In genomic region chr4:45243211-45243902, GRCm38 (mm10) we compare ENCODE assay signal across 19 mouse cellular contexts. TPM values are rescaled to one million over a fixed set of nuclear protein-coding genes. Genes with fewer than 3 reads are reported as not detected.
A peak's percentile ranks its signal among the peaks of the same experiment; 100 is the strongest.
DNase-seq lines count a peak whose midpoint lies in the region; ATAC-seq and TF ChIP-seq lines count a peak whose summit lies in the region.
"Had no signal": no experiment of that assay in that cellular context is flagged by ENCODE, and none has a peak within 500 bp of the region (broad histone marks: within the 10 kb centered on the region; RNA-seq: fewer than 3 reads in every experiment).

No protein-coding gene starts in this region.

- H3K27me3 ChIP-seq in heart, embryonic 15.5 days, result no peaks in the 10 kb centered on the region
- H3K27me3 ChIP-seq in embryonic facial prominence, embryonic 13.5 days, result no peaks in the 10 kb centered on the region
- no peaks in the 10 kb centered on the region for H3K27me3 ChIP-seq in liver, embryonic 16.5 days (ENCODE audit: control insufficient read depth, insufficient read depth, low read depth, low read length)
- no peaks in the 10 kb centered on the region for H3K27me3 ChIP-seq in stomach, postnatal 0 days (ENCODE audit: control insufficient read depth, insufficient read depth, low read length)
- H3K27me3 ChIP-seq: midbrain, embryonic 12.5 days; neural tube, embryonic 15.5 days had no signal

- H3K36me3 ChIP-seq in heart, embryonic 15.5 days, result no peaks in the 10 kb centered on the region
- no peaks in the 10 kb centered on the region for H3K36me3 ChIP-seq in embryonic facial prominence, embryonic 13.5 days
- H3K36me3 ChIP-seq in liver, embryonic 16.5 days (ENCODE audit: control insufficient read depth, insufficient read depth), result no peaks in the 10 kb centered on the region
- no peaks in the 10 kb centered on the region for H3K36me3 ChIP-seq in stomach, postnatal 0 days (ENCODE audit: control insufficient read depth, insufficient read depth, low read length)
- H3K36me3 ChIP-seq: forebrain, embryonic 12.5 days; midbrain, embryonic 12.5 days; neural tube, embryonic 15.5 days had no signal

- TF ChIP-seq CTCF in stomach, postnatal 0 days (IDR thresholded peaks at IDR 0.05; ENCODE audit: low read depth), result no peak

- no peaks in the 10 kb centered on the region for H3K9me3 ChIP-seq in heart, embryonic 15.5 days (replicated peaks)
- H3K9me3 ChIP-seq in embryonic facial prominence, embryonic 13.5 days, result no peaks in the 10 kb centered on the region
- H3K9me3 ChIP-seq in liver, embryonic 16.5 days (replicated peaks; ENCODE audit: control insufficient read depth, low read length), result no peaks in the 10 kb centered on the region
- no peaks in the 10 kb centered on the region for H3K9me3 ChIP-seq in stomach, postnatal 0 days (ENCODE audit: control insufficient read depth, low read length)
- H3K9me3 ChIP-seq: forebrain, embryonic 12.5 days; midbrain, embryonic 12.5 days; neural tube, embryonic 15.5 days had no signal

- peaks cover 9% of the 10 kb centered on the region for H3K4me1 ChIP-seq in heart, embryonic 15.5 days (replicated peaks)
- H3K4me1 ChIP-seq in embryonic facial prominence, embryonic 13.5 days, result no peaks in the 10 kb centered on the region
- peaks cover 10% of the 10 kb centered on the region for H3K4me1 ChIP-seq in liver, embryonic 16.5 days (ENCODE audit: control insufficient read depth, low read depth, low read length)
- no peaks in the 10 kb centered on the region for H3K4me1 ChIP-seq in stomach, postnatal 0 days (replicated peaks; ENCODE audit: control insufficient read depth, insufficient read depth)
- H3K4me1 ChIP-seq: forebrain, embryonic 12.5 days had no signal

- DNase-seq in heart, adult 8-10 months (ENCODE audit: low spot score), result no peak
- DNase-seq in c-Kit-positive CD71-positive TER-119-negative erythroid progenitor cells, embryonic 14.5 days (ENCODE audit: low read depth), result peak; percentile 53
- DNase-seq in thymus, postnatal 4 days, result no peak
- no peak for DNase-seq in stomach, postnatal 0 days (ENCODE audit: low spot score)
- DNase-seq: adrenal gland, postnatal 10 days; cerebellum, adult 18-20 months; gastrocnemius, postnatal 25 days; layer of hippocampus, postnatal 36 days; lung, adult 18-20 months; right cerebral cortex, postnatal 25 days; thymus, postnatal 14 days had no signal

- no peak overlapping the region for H3K4me3 ChIP-seq in heart, embryonic 15.5 days
- no peak overlapping the region for H3K4me3 ChIP-seq in embryonic facial prominence, embryonic 13.5 days
- 0 out of 2 replicates have a peak overlapping the region, but pooled peaks have one; percentile 13 for H3K4me3 ChIP-seq in liver, embryonic 16.5 days (ENCODE audit: low read depth, low read length)
- no peak overlapping the region for H3K4me3 ChIP-seq in stomach, postnatal 0 days (ENCODE audit: low read depth, low read length)
- H3K4me3 ChIP-seq: forebrain, embryonic 12.5 days; midbrain, embryonic 12.5 days; myocyte; neural tube, embryonic 15.5 days had no signal

- 0 out of 2 replicates have a peak overlapping the region, but pooled peaks have one; percentile 12 for H3K4me2 ChIP-seq in heart, embryonic 15.5 days
- no peak overlapping the region for H3K4me2 ChIP-seq in embryonic facial prominence, embryonic 13.5 days
- peak overlapping the region; percentile 41; the same call in 1 of the 2 replicates for H3K4me2 ChIP-seq in liver, embryonic 16.5 days (ENCODE audit: low read depth, low read length)
- H3K4me2 ChIP-seq in stomach, postnatal 0 days (replicated peaks; ENCODE audit: low read depth), result no peak overlapping the region
- H3K4me2 ChIP-seq: forebrain, embryonic 12.5 days; midbrain, embryonic 12.5 days; neural tube, embryonic 15.5 days had no signal

- ATAC-seq in heart, embryonic 15.5 days (replicated peaks; ENCODE audit: insufficient number of reproducible peaks, insufficient read depth, low FRiP score, low read depth), result no peak
- ATAC-seq in embryonic facial prominence, embryonic 13.5 days (ENCODE audit: insufficient number of reproducible peaks, insufficient read depth, low FRiP score, low TSS enrichment, low read depth), result no peak
- peak; percentile 89 for ATAC-seq in liver, embryonic 16.5 days (ENCODE audit: low read depth)
- ATAC-seq in stomach, postnatal 0 days (ENCODE audit: low FRiP score, low TSS enrichment), result no peak

- H3K9ac ChIP-seq in heart, embryonic 15.5 days, result no peak overlapping the region
- no peak overlapping the region for H3K9ac ChIP-seq in embryonic facial prominence, embryonic 13.5 days
- no peak overlapping the region for H3K9ac ChIP-seq in liver, embryonic 16.5 days (ENCODE audit: low read depth, low read length)
- no peak overlapping the region for H3K9ac ChIP-seq in stomach, postnatal 0 days (ENCODE audit: low read length)
- H3K9ac ChIP-seq: forebrain, embryonic 12.5 days; midbrain, embryonic 12.5 days; neural tube, embryonic 15.5 days had no signal

- no peak for TF ChIP-seq EP300 in stomach, postnatal 0 days (optimal IDR thresholded peaks at IDR 0.05)

- no peak overlapping the region for H3K27ac ChIP-seq in heart, embryonic 15.5 days
- H3K27ac ChIP-seq in embryonic facial prominence, embryonic 13.5 days, result 0 out of 2 replicates have a peak overlapping the region, but pooled peaks have one; percentile 14
- peak overlapping the region; percentile 57; the same call in 1 of the 2 replicates for H3K27ac ChIP-seq in liver, embryonic 16.5 days (ENCODE audit: low read length)
- H3K27ac ChIP-seq in stomach, postnatal 0 days (replicated peaks), result no peak overlapping the region
- H3K27ac ChIP-seq: forebrain, embryonic 12.5 days; midbrain, embryonic 12.5 days; neural tube, embryonic 15.5 days had no signal

- WGBS in heart, embryonic 15.5 days, result 23% methylated on average over 15 of the region's 15 CpGs
- 68% methylated on average over 15 of the region's 15 CpGs for WGBS in embryonic facial prominence, embryonic 13.5 days
- WGBS in liver, embryonic 16.5 days (ENCODE audit: insufficient replicate concordance), result 20% methylated on average over 15 of the region's 15 CpGs
- WGBS in stomach, postnatal 0 days, result 43% methylated on average over 14 of the region's 15 CpGs

RNA-seq across cellular contexts. Expression of gene Trmt10b, which starts 53.6 kb away (rescaled TPM):
- polyA plus RNA-seq in heart, embryonic 15.5 days (2015; fragmentation: Nextera tagmentation; extraction: Ambion mirVana), result 9.6 and 10.1 TPM in 2 replicates
- total RNA-seq in heart, adult 8-10 months (2022), result 1 to 10 TPM; 2.7 to 6.8 (median 3.3) TPM
- polyA plus RNA-seq in embryonic facial prominence, embryonic 13.5 days (2015; fragmentation: Nextera tagmentation; extraction: Ambion mirVana), result 17.8 and 19.9 TPM in 2 replicates
- polyA plus RNA-seq in liver, embryonic 16.5 days (2015; fragmentation: Nextera tagmentation; extraction: Ambion mirVana), result 4.1 and 4.5 TPM in 2 replicates
- 10.7 and 10.9 TPM in 2 replicates for polyA plus RNA-seq in stomach, postnatal 0 days (2015; fragmentation: Nextera tagmentation; extraction: Ambion mirVana)

RNA-seq across cellular contexts. Expression of gene Frmpd1, which starts 58.7 kb away (rescaled TPM):
- 1.5 TPM in 2 replicates for polyA plus RNA-seq in heart, embryonic 15.5 days (2015; fragmentation: Nextera tagmentation; extraction: Ambion mirVana)
- total RNA-seq in heart, adult 8-10 months (2022), result under 1 TPM; 0.27 to 0.72 (median 0.51) TPM
- 2.0 and 2.6 TPM in 2 replicates for polyA plus RNA-seq in embryonic facial prominence, embryonic 13.5 days (2015; fragmentation: Nextera tagmentation; extraction: Ambion mirVana)
- polyA plus RNA-seq in liver, embryonic 16.5 days (2015; fragmentation: Nextera tagmentation; extraction: Ambion mirVana), result 0.34 and 0.35 TPM in 2 replicates
- polyA plus RNA-seq in stomach, postnatal 0 days (2015; fragmentation: Nextera tagmentation; extraction: Ambion mirVana), result 1.1 and 1.3 TPM in 2 replicates
- total RNA-seq: hematopoietic stem cell, adult 5-6 weeks had no signal

Comparison
In these comparisons a context has a peak if more than half of its experiments do, and no peak if none do; other contexts are left out.
1. H3K27ac ChIP-seq: peak in embryonic facial prominence, embryonic 13.5 days (single experiment) and liver, embryonic 16.5 days (single experiment); none in heart, embryonic 15.5 days (single experiment) and stomach, postnatal 0 days (single experiment).
2. H3K4me2 ChIP-seq: peak in heart, embryonic 15.5 days (single experiment) and liver, embryonic 16.5 days (single experiment); none in embryonic facial prominence, embryonic 13.5 days (single experiment) and stomach, postnatal 0 days (single experiment).